In genomic region chr8:88495071-88495805, GRCm38 (mm10) we compare ENCODE assay signal across 8 mouse cellular contexts. TPM values are rescaled to one million over a fixed set of nuclear protein-coding genes. Genes with fewer than 3 reads are reported as not detected.
DNase-seq lines count a peak whose midpoint lies in the region; ATAC-seq lines count a peak whose summit lies in the region.

No protein-coding gene starts in this region.

- no peak for ATAC-seq in megakaryocyte, adult 5-6 weeks (ENCODE audit: poor library complexity, severe bottlenecking)
- no peak for ATAC-seq in erythroblast, adult 5-6 weeks (replicated peaks; ENCODE audit: low FRiP score, poor library complexity, severe bottlenecking)

- peak; percentile 6 to 33 for DNase-seq in heart, postnatal 14 days
- DNase-seq in heart, postnatal 36 days: no peak
- peak; percentile 60 for DNase-seq in embryo, embryonic 10.5 days (ENCODE audit: low spot score)
- DNase-seq in frontal cortex, postnatal 36 days (ENCODE audit: low spot score in 2 of 2): peak; percentile 13 to 38
- DNase-seq in left cerebral cortex, postnatal 25 days (ENCODE audit: low spot score in 2 of 2): peak; percentile 11 to 57
- DNase-seq in right cerebral cortex, postnatal 36 days (ENCODE audit: low spot score in 2 of 2): peak; percentile 11 to 13

- intact Hi-C loops in heart, postnatal 14 days (cut with DNase I): no loop called here
- intact Hi-C loops in heart, postnatal 36 days (cut with DNase I): no loop called here
- intact Hi-C loops in left cerebral cortex, postnatal 25 days (cut with DNase I): no loop called here

RNA-seq across cellular contexts. Expression of gene Nkd1, which starts 25.9 kb away (rescaled TPM):
- 1 to 10 TPM; 3.0 to 3.3 TPM for total RNA-seq in heart, postnatal 14 days (2021)
- total RNA-seq in heart, postnatal 36 days (2021): 1 to 10 TPM; 2.5 to 3.4 TPM
- 10 to 100 TPM; 16.7 to 17.9 TPM for total RNA-seq in left cerebral cortex, postnatal 25 days (2021)
- total RNA-seq in megakaryocyte, adult 5-6 weeks (2015): not detected in 2 replicates
- total RNA-seq in megakaryocyte, adult 5-6 weeks (2017): 0.07 TPM in 1 of 2 replicates, not detected in the other
- total RNA-seq in erythroblast, adult 5-6 weeks (2015; ENCODE audit: low replicate concordance): not detected in 2 replicates
- total RNA-seq in erythroblast, adult 5-6 weeks (2017; ENCODE audit: low replicate concordance): 0.42 TPM in 1 of 2 replicates, not detected in the other

Comparison
In these comparisons a context has a peak if more than half of its experiments do, and no peak if none do; other contexts are left out.
1. DNase-seq: peak in heart, postnatal 14 days (2 of 2), embryo, embryonic 10.5 days (single experiment), frontal cortex, postnatal 36 days (2 of 2), left cerebral cortex, postnatal 25 days (2 of 2) and right cerebral cortex, postnatal 36 days (2 of 2); none in heart, postnatal 36 days (0 of 2).